Mouse (Mus musculus) C2C12 (cell line): ENCODE data around the gene Ceacam20.

Experiments
- CEBPB ChIP-seq: IDR thresholded peaks from one replicate; pipeline ENCODE4 v1.6.1; 2011; ENCODE audit warnings: low read depth, mild to moderate bottlenecking, control low read depth, moderate library complexity
- CTCF ChIP-seq: IDR thresholded peaks from one replicate; pipeline ENCODE4 v1.5.1; 2011; ENCODE audit not compliant: control insufficient read depth, insufficient read depth, insufficient read length

GRCm38 (mm10) chr7:19969541-19970090 lies 4.4 kb downstream of the Ceacam20 start:
- TF ChIP-seq CTCF = no peak
- TF ChIP-seq CEBPB = no peak
